Mouse (Mus musculus) c-Kit-positive CD71-positive TER-119-negative erythroid progenitor cells, embryonic 14.5 days (primary cell): ENCODE measurements around the gene Lbh.

Source experiments
- DNase-seq: peaks from one replicate; pipeline ENCODE4 v3.0.0-alpha.2; 2013; ENCODE audit warnings: low read depth

Gene Lbh

DNA sequence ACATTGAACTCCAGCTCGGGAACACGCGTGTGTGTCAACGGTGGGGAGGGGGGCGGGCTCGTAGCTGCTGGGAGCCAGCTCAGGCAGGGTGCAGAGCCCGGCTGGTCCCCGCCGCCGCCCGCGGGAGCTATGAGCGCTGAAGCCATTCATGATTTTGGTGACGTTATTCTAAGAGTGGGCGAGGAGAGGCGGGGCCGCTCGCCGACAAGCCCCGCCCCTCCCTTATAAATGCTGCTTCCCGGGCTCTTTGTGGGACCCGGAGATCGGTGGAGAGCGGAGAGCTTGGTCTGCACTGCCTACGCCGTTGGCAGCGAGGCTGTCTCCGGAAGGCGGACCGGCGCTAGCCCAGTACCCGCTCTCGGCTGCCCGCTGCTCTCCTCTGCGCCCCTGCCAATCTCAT lies at the start of gene Lbh:
Gene Lbh (plus strand): TSS at position 253 of the 400 bp plus-strand sequence.
- peak; percentile 49 for DNase-seq

DNA sequence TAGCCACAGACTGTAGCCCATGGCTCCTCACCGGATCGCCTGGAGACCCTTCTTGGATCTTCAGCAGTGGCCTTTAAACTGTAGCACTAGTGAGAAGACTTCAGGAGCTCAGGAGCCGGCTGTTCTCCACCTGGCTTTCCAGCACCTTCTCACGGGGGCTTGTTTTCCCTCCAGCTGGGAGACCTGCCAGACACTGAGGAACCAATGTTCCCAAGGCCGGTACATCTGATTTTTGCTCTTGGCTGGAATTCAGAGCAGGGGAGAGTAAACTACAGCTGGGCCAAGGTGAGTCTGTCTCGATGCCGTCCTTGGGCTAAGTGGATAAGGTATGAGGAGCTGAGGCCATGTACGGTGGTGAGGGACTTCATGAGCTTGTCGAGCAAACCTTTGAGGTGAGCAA lies 39.1 kb upstream of the Lbh start:
- DNase-seq, result no peak

DNA sequence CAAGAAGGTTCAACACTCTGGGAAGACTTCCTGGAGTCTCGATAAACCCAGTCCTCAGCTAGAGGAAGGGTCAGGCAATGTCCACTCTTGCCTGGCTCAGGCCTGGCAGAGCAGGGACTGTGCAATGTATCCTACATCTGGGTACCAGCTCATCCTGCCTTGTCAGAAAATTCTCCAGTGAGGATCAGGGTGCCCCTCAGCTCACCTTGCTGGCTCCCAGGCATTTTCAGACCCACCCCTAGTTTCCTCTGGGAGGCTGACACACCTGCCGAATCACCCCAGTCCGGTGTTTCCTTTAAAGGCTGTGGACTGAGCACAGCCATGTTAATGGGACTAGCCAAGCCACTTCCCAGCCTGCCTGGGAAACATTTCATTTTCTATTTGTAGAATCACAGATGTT lies 37.9 kb upstream of the Lbh start:
- DNase-seq, result no peak

DNA sequence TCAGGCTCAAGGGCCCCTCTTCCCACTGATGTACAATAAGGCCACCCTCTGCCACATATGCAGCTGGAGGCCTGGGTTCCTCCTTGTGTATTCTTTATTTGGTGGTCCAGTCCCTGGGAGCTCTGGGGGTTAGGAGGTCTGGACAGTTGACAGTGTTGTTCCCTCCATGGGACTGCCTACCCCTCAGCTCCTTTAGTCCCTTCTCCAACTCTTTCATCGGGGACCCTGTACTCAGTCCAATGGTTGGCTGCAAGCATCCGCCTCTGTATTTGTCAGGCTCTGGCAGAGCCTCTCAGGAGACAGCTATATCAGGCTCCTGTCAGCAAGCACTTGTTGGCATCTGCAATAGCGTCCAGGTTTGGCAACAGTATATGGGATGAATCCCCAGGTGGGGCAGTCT lies 37.1 kb upstream of the Lbh start:
- DNase-seq, result no peak

DNA sequence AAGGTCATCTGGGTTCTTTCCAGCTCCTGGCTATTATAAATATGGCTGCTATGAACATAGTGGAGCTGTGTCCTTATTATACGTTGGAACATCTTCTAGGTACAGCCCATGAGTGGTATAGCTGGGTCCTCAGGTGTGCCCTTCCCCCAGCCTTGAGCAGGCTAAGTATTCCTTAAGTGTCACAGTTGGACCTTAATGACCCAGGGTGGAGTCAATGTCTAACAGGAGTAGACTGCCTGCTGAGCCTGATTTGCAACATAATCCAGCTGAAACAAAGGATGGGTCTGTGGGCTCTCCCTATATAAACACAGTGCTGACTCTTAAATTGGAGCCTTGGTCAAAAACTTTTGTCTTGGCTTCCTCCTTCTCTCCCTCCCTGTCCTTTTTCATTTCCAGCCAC lies 36.3 kb upstream of the Lbh start:
- no peak for DNase-seq

DNA sequence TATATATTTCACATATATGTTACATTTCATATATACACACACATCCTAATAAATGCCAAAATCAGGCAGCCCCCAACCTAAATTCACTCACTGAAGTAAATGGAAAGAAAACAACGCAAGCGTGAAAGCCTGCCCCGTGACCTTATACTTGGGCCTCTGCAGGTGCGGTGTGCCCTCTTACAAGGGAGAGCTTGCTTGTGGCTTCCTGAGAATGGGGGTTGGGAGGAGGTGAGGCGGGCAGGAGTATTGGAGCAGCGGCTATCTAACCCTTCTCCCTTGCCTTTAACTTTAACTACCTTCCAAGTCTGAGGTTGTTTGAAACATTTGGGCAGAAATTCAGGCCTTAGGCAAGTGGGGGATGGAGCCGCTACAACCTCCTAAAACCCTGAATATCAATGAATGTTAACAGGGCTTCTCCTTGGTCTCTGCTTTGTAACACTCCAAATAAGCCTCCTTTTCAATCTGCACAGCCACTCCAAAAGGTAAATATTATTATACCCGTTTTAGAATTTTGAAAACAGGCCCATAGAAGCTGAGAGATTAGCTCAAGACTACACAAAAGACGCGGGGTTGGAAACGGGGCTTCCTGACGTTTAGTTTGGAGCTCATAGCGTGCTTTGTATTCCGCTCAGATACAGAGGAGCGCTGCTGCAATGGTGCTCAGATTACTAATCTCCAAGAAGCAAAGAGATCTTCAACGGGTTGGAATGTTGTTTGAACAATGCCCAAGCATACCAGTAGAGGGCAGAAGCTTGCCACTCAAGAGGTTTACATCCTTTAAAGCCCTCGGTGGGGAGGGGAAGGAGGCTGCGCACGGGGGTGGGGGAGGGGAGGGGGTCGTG lies 28.3 kb upstream of the Lbh start:
- peak; percentile 15 for DNase-seq

DNA sequence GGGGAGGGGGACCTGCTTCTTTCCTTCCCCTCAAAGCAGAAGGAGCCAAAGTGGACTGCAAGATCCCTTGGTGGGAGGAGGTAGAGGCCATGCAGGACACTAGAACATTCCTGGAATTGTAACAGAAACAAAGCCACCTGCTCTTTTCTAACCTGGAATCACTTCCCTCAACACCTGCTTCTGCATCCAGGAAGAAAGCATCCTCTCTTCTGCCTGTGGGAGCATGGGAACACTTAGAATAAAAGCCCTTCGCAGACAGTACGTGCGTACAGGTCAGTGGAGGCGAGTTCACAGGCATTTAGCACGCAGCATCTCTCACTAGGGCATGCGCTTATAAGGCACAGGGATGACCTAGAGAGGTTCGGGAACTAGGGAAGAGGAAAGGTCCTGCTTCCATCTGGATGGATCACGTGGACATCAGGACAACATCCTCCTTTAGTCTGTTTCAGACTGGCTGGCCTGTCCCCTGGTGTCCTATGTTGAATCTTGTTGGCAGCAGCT lies 27.7 kb upstream of the Lbh start:
- no peak for DNase-seq

DNA sequence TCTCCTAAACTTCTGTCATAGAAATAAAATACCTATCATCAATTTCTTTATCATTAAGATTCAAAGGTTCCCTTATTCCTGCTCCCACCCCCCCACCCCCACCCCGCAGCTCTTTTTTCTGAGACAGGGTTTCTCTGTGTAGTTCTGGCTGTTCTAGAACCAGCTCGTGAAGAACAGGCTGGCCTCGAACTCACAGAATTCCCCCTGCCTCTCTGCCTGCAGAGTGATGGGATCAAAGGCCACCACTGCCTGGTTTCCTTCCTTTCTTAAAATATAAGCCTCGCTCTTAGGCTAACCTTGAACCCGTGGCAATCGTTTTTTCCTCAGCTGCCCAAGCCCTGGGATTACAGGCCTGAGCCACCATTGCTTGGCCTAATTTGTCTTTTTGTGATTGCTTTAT lies 26.5 kb upstream of the Lbh start:
- DNase-seq, result no peak

DNA sequence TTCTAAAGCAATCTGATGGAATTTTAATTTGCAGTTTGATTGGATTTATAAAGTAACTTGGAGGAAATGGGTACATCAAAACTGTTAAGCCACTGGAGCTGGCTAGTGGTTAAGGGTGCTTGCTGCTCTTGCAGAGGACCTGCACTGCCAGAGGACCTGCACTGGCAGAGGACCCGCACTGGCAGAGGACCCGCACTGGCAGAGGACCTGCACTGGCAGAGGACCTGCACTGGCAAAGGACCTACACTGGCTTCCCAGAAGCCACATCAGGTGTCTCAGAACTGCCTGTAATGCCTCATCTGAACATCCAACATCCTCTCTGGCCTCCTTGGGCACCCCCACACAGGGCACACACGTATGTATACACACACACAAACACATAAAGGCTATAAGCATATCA lies 22.6 kb upstream of the Lbh start:
- DNase-seq, result no peak

DNA sequence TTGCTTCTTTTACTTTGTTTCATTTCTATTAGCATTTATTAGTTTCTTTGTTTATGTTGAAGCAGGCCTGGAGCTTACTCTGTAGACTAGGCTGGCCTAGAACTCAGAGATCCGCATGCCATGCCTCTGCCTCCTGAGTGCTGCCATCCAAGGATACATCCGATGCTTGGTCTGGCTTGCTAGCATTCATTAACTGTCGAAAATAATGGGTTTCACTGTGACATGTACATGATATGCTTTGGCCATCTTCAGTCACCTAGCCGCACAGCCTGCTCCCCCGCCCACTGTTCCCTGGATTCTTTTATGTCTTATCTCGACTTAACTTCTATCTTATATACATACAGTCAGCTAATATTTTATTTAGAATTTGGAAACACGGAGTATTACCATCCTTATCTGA lies 21.0 kb upstream of the Lbh start:
- no peak for DNase-seq

DNA sequence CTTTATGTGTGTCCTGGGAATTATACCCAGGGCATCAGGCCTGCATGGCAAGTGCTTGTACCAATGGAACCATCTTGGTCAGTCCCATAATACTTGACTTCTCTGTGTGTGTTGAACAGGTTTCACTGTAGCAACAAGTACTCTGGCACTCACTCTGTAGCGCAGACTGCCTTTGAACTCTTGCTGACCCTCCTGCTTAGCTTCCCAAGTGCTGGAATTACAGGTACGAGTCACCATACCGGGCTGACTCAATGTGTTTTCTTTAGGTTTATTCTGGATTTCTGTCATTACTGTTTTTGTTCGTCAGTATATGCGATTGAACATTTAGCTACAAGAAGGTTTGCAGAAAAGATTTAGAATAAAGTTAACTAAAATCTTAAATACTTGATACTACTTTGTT lies 20.1 kb upstream of the Lbh start:
- no peak for DNase-seq

DNA sequence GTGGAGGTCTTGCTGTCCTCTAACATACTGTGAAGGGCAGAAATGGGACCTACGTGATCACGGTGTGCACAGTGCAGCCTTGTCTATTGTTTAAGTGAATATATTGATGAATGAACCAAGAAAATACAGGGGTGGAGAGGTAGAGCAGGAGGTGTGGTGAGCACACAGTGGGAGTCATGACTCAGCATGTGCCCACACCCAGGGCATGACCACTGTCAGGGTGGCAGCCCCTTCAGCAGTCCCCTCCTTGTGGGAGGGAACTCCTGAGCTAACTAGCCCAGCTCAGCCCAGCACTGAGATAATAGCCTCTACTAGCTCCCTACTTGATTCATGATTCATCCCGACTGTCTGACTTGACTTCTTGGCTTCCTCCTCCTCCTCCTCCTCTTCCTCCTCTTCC lies 19.3 kb upstream of the Lbh start:
- no peak for DNase-seq

DNA sequence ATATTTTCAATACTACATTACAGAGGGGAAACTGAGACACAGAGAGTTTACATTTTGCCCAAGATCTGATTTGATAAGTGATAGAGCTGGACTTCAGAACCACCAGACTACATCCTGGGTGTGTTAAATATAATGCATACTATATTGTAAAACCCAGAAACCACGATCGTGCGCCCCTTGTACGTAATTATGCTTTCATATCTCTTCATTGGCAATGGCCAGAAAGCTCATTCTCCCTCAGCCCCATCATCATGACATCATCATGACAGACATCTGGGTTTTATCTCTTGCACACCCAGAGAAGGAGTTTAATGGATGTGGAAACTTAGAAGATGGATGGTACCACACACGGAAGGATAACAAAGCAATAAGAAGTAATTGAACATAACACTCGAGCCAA lies 17.1 kb upstream of the Lbh start:
- DNase-seq, result no peak

DNA sequence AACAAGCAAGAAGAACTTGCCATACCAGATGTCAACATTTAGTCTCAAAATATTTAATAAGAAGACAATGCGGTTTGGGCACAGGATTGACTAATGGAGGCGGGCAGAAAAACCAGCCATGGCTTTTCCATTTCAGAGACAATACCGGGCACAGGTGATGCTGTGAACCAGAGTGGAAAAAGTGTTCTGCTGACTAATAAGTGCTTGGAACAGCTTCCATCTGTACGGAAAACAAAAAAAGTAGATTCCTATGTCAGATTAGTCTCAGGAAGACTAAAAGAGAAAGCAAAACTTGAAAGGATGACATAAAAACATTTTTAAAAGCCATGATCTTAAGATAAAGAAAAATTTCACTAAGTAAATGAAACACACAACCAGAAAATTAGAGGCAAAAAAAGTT lies 16.4 kb upstream of the Lbh start:
- no peak for DNase-seq

DNA sequence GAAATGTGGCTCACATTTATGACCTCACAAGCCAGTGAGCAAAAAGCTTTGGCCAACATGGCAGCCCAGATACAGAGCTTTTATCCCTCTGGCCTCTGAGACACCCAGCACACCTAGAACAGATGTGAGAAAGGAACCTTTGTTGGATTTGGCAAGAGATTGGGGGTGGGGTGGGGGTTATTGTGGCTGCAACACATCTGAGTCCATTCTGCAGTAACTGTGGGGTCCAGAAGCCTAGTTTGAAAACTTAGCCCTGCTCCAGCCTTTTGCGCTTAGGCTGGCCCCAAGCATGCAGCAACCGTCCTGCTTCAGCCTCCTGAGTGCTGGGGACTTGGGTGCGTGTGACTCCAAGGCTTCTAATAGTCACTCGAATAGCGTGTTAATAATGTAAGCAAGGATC lies 14.8 kb upstream of the Lbh start:
- DNase-seq, result no peak

DNA sequence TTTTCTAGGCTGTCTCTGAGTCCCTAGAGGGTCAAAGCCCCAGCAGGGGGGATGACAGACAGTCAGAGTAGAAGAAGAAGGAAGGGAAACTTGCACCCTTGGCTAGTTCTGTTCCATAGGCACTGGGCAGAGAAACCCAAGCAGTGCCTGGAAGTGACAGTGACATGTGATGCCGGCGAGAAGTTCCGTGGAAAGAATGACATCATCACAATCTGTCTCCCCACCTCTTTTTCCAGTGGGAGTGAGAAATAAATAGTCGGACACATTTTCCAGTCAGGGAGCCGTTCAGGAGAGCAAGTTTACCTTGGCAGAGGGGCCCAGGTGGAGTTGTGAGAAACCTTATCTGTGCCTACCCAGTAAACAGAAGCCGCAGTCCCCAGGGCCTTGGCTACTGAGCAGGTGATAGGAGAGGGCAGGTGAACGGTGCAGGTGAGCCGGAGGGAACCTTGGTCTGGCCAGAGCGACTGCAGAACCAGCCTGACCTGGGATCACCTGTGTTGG lies 14.1 kb upstream of the Lbh start:
- no peak for DNase-seq

DNA sequence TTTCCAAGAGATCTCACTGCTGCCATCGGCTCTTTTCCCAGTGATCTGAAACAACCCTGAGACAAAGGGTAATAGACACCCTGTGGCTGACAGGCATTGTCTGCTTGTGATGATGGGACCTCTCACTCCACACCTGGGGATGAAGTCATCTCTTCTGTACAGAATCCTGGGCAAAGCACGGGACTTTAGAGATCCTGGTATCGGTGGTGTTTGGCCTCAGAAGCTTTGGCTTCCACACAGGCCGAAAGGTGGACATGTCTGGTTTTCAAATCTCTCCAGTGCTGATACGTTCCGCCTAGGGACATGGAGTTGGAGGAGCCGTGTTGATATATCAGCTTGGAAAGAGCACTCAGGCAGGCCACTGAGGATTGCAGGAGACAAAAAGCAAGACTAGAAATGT lies 13.2 kb upstream of the Lbh start:
- no peak for DNase-seq

DNA sequence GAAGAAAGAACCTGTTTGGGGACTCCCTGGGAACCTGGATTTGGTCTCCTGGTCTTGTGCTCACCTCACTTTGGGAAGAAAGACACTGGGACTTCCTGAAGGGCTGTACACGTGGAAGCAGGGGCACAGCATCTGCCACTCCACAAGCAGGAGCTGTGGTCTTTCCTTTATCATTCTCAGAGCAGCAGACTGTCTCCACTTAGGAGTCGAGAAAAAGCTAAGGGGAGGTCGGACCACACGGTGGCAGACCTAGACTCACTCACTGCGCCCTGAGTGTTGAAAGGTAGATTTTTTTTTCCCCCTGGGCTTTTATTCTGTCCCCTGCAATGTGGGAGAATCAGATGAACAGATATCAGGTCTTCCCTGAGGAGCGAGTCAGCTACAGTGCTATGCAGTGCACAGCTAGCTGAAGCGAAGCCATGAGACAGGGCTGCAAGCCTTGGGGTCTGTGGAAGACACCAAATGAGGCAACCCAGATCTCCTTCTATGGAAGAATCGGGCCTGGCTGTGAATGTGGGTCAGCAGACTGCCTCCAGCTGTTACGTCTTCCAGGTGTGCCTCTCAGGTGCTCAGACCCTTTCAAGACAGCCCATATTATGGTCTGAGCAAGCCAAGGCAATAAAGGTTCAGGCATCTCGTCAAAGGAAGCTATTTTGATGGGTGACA lies 11.7 kb upstream of the Lbh start:
- DNase-seq, result no peak

DNA sequence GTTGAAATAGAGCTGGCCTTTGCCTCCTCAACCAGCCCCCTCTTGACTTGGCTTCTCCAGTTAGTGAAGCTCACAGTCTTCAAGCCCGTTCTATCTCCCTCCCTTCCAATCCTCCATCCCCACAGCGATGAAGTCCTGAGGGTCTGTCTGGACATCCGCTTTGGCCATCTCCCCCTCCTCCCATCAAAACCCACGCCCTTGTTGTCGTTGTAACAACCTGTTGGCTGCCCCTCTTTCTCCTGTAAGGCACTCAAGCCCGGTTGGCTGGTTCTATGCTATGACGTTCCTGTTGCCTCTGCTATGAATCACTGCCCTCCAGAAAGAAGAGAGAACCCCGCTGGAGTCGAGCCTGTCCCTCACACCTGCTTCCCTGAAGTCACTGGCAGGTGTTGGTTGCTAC lies 10.9 kb upstream of the Lbh start:
- DNase-seq, result no peak

DNA sequence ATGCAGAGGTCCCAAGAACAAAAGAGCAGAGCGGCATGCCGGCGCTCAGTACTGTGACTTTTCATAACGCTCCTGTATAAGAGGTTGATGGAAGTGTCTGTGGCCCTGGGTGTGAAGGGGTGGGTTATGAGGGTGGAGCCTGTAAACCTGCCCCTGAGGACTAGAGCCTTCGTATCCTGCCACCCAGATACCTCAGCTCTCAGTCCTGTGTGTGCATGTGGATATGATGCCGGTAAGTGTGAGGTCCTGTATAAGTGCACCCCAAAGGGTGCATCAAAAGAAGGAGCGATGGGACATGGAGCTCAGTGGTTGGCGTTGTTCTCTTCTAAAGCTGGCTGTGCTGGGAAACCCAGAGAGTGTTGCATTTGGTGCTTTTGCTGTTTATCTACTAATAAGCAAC lies 10.3 kb upstream of the Lbh start:
- no peak for DNase-seq

DNA sequence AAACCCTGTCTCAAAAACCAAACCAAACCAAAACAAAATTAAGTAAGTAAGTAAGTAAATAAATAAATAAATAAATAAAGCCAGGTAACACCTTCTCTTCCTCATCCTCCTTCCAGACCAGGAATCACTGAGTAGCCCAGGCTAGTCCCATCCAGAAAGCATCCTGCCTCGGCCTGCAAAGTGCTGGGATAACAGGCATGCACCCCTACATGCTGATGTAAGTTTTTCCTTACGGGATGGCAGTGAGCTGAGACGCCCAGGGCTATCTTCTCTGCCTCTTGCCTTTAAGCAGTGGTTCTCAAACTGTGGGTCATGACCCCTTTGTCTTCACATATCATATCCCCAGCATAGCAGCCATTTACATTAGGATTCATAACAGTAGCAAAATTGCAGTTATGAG lies 9.5 kb upstream of the Lbh start:
- no peak for DNase-seq

DNA sequence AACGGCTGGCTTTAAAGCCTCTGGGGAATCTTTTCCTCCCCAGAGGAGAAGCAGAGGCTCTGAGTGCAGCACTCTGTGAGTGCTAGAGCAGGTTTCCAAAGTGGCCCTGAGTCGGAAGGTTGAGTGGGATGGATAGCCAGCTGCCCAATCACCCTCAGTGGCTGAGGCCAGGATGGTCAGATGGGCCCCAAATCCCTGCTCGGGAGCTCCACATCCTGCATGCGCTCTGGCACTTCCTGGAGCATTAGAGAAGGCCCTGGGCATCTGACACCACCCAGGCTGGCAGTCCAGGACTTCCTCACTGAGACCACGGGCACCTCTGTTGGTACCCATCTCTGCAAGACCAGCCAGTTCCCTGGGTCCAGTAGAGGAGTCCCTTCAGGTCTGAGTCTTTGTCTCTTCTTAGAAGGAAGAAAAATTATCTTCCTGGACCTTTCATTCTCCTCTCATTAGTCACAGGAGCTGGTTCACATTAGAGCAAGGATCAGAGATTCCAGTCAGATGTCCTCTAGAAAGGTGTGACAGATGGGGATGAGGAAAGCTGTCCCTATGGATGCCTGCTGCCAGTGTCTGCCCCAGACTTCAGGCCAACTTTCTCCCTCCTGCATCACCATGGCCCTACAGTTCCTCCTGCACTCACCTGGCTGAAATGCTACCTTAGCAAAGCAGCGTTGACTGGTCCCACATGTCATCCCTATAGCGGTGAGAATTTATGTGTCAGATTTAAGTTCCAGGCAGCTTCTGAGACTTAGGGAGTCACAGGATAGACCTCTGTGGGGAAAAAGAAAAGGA lies 8.8 kb upstream of the Lbh start:
- no peak for DNase-seq

DNA sequence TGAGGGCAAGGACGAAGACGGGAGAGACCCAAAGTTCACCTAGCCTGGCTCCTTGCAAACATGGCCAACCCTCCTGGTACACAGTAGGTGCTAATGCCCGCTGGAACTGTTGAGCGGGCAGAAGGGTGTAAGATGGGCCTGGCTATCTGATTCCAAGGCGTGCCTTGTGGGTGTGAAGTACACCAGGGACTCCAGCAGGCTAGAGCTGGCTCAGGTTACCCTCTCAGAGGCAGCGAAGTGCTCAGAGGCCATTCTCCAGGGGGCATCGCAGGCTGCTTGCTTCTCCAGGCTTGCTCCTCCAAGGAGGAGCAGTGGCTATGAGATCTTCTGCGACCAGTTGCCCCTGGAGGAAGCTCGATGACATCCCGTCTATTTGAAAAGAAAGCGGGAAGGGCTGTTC lies 6.8 kb upstream of the Lbh start:
- DNase-seq, result no peak
